Mouse (Mus musculus) C2C12 (cell line): ENCODE measurements around the gene Cyp4f14. TPM values are rescaled to one million over a fixed set of nuclear protein-coding genes. Genes with fewer than 3 reads are reported as not detected.

Experiments used
- H3K27me3 ChIP-seq: one replicate; pipeline ENCODE4 v1.6.1; 2011; ENCODE audit not compliant: control insufficient read depth, insufficient read depth, insufficient read length
- H3K36me3 ChIP-seq: one replicate; pipeline ENCODE4 v1.6.1; 2011; ENCODE audit not compliant: control insufficient read depth, insufficient read depth
- H3K4me3 ChIP-seq: one replicate; pipeline ENCODE4 v1.5.1; 2011; ENCODE audit warnings: mild to moderate bottlenecking, control low read depth; ENCODE audit not compliant: poor library complexity, insufficient read depth, severe bottlenecking
- H3K79me2 ChIP-seq: one replicate; pipeline ENCODE4 v1.6.1; 2011; ENCODE audit not compliant: control insufficient read depth, insufficient read depth
- H3K79me3 ChIP-seq: one replicate; pipeline ENCODE4 v1.6.1; 2011; ENCODE audit warnings: low read depth, control low read depth
- H3ac ChIP-seq: one replicate; pipeline ENCODE3; 2011; ENCODE audit warnings: low read depth; ENCODE audit not compliant: control insufficient read depth, insufficient read length
- CEBPB ChIP-seq: IDR thresholded peaks from one replicate; pipeline ENCODE4 v1.6.1; 2011; ENCODE audit warnings: low read depth, mild to moderate bottlenecking, control low read depth, moderate library complexity
- CTCF ChIP-seq: IDR thresholded peaks from one replicate; pipeline ENCODE4 v1.5.1; 2011; ENCODE audit not compliant: control insufficient read depth, insufficient read depth, insufficient read length
- FOSL1 ChIP-seq: IDR thresholded peaks from one replicate; pipeline ENCODE4 v1.8.0; 2011; ENCODE audit warnings: mild to moderate bottlenecking, low read length; ENCODE audit not compliant: poor library complexity, insufficient read depth, severe bottlenecking
- MAX ChIP-seq: IDR thresholded peaks from one replicate; pipeline ENCODE4 v1.6.1; 2011; ENCODE audit warnings: mild to moderate bottlenecking, control low read depth
- MYOD1 ChIP-seq: IDR thresholded peaks from one replicate; pipeline ENCODE4 v1.6.1; 2011; ENCODE audit warnings: low read depth; ENCODE audit not compliant: control insufficient read depth, insufficient read length
- MYOG ChIP-seq: IDR thresholded peaks from one replicate; pipeline ENCODE4 v1.6.1; 2011; ENCODE audit not compliant: control insufficient read depth, insufficient read length; ENCODE audit errors: extremely low read depth
- USF1 ChIP-seq: IDR thresholded peaks from one replicate; pipeline ENCODE4 v1.6.1; 2011; ENCODE audit warnings: low read depth, mild to moderate bottlenecking, control low read depth, moderate library complexity
- polyA plus RNA-seq: library from polyadenylated mRNA; unstranded; fragments of >200 nt; fragmentation: generic; extraction: Trizol; gene quantifications from one replicate; pipeline ENCODE4 v1.2.1, GENCODE M21; 2012; ENCODE audit warnings: missing spikeins

Cyp4f14 gene
- polyA plus RNA-seq, 1 experiment: 0.02 TPM

- H3K79me3 ChIP-seq: no peaks in the 10 kb centered on the region
- peak within 1 kb of the TSS; percentile 75 for H3ac ChIP-seq
- no peak for TF ChIP-seq CTCF
- no peak for TF ChIP-seq FOSL1
- TF ChIP-seq MYOG: no peak
- no peak for TF ChIP-seq USF1
- peak within 1 kb of the TSS; percentile 56 for H3K4me3 ChIP-seq
- H3K36me3 ChIP-seq: no peaks in the 10 kb centered on the region
- peaks cover 8% of the 10 kb centered on the region for H3K79me2 ChIP-seq
- H3K27me3 ChIP-seq: no peaks in the 10 kb centered on the region
Measured at GRCm38 (mm10) chr17:32947215-32947914, 30.2 kb upstream of the Cyp4f14 start, which contains the start of gene Cyp4f13. Gene Cyp4f13 (minus strand): TSS chr17:32947402.

DNA sequence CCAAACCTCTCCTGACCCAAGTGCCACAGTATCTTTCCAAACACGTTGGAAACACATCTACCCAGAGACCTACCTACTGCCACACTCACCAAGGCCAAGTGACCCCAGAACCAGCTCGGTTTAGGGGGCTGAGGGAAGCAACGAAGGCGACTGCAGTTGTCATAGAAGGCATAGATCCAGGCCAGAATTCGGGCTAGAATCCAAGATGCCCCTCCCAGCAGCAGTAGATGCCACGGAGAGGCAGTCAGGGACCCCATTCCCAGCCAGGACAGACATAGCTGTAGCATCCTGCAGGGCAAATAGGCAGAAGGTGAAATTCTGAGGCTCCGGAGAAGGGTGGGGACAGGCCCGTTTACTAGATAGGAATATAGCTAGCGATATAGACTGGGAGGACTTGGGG, 29.6 kb upstream of the Cyp4f14 start:
- Histone ChIP-seq H3K79me3 (no peaks in the 10 kb centered on the region), H3K36me3 (no peaks in the 10 kb centered on the region), H3K79me2 (peaks cover 8% of the 10 kb centered on the region), H3K27me3 (no peaks in the 10 kb centered on the region), H3K4me3 (peak overlapping the region; percentile 56), H3ac (peak overlapping the region; percentile 75)
- TF ChIP-seq MYOG (no peak), MAX (no peak), USF1 (no peak), FOSL1 (no peak)

DNA sequence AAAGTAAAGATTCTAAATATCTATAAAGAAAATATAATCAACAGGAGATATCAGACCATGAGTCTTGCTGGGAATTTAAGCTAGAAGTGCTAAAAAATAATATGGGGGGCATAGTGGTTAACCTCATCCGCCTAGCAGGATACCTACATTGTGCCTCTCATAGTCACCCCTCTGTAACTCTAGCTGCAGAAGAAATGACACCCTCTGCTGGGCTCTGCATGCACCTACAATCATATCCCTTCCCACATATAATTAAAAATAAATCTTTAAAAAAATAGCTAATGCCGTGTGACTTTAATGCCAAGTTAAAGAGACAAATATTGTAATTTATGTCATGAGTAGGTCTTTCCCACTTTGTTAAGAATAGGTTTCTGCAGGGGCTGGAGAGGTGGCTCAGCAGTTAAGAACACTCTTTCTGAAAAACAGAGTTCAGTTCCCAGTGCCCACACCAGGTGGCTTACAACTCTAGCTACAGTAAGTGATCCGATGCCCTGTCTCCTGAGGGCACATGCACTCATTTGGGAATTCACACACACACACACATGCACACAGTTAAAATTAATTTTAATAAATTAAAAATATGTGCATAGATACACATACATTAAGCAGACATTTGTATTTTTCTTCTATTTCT, 27.4 kb upstream of the Cyp4f14 start:
- H3K27me3 ChIP-seq: no peaks in the 10 kb centered on the region
- no peak overlapping the region for H3K4me3 ChIP-seq
- TF ChIP-seq FOSL1 (no peak), CEBPB (no peak), USF1 (no peak), MYOG (no peak), CTCF (no peak), MAX (no peak), MYOD1 (no peak)
- H3K36me3 ChIP-seq: no peaks in the 10 kb centered on the region
- no peak overlapping the region for H3ac ChIP-seq
- H3K79me3 ChIP-seq: no peaks in the 10 kb centered on the region
- peaks cover 8% of the 10 kb centered on the region for H3K79me2 ChIP-seq

- H3K79me3 ChIP-seq: no peaks in the 10 kb centered on the region
- no peak overlapping the region for H3K4me3 ChIP-seq
- H3K79me2 ChIP-seq: peaks cover 8% of the 10 kb centered on the region
- TF ChIP-seq FOSL1: no peak
- no peak for TF ChIP-seq USF1
- TF ChIP-seq MYOD1: no peak
- no peak for TF ChIP-seq CEBPB
- no peak for TF ChIP-seq MAX
- TF ChIP-seq MYOG: no peak
- no peak for TF ChIP-seq CTCF
- no peak overlapping the region for H3ac ChIP-seq
- no peaks in the 10 kb centered on the region for H3K27me3 ChIP-seq
- H3K36me3 ChIP-seq: no peaks in the 10 kb centered on the region
Measured at GRCm38 (mm10) chr17:32943661-32944060, 26.5 kb upstream of the Cyp4f14 start.

GRCm38 (mm10) chr17:32939831-32940230, 22.7 kb upstream of the Cyp4f14 start:
- H3K79me2 ChIP-seq: no peaks in the 10 kb centered on the region
- H3K36me3 ChIP-seq: no peaks in the 10 kb centered on the region
- no peak overlapping the region for H3ac ChIP-seq
- no peaks in the 10 kb centered on the region for H3K79me3 ChIP-seq
- H3K4me3 ChIP-seq: no peak overlapping the region
- TF ChIP-seq MAX (no peak), CEBPB (no peak), MYOD1 (no peak), FOSL1 (no peak), CTCF (no peak), MYOG (no peak), USF1 (no peak)
- H3K27me3 ChIP-seq: no peaks in the 10 kb centered on the region

- no peak overlapping the region for H3K4me3 ChIP-seq
- H3K27me3 ChIP-seq: no peaks in the 10 kb centered on the region
- H3K79me3 ChIP-seq: no peaks in the 10 kb centered on the region
- H3ac ChIP-seq: no peak overlapping the region
- H3K79me2 ChIP-seq: no peaks in the 10 kb centered on the region
- no peak for TF ChIP-seq MYOG
- no peak for TF ChIP-seq USF1
- TF ChIP-seq CEBPB: no peak
- no peak for TF ChIP-seq CTCF
- TF ChIP-seq FOSL1: no peak
- no peak for TF ChIP-seq MAX
- TF ChIP-seq MYOD1: no peak
- no peaks in the 10 kb centered on the region for H3K36me3 ChIP-seq
Measured at GRCm38 (mm10) chr17:32927803-32928202, 10.7 kb upstream of the Cyp4f14 start.
